Mouse (Mus musculus) megakaryocyte-erythroid progenitor cell, adult 5-6 weeks (primary cell): ENCODE data around the gene Atp6v0e. TPM values are rescaled to one million over a fixed set of nuclear protein-coding genes. Genes with fewer than 3 reads are reported as not detected.

Experiments used
- ATAC-seq: replicated peaks from 2 replicates; pipeline ENCODE4 v1.8.0; 2016; ENCODE audit warnings: mild to moderate bottlenecking, inconsistent platforms; ENCODE audit not compliant: severe bottlenecking, poor library complexity, low FRiP score, low TSS enrichment
- total RNA-seq, 2 experiments: library from RNA; stranded (forward) in 1 of 2; stranded (reverse) in 1 of 2; fragments of 200-1000, 215-1000 nt in 1 of 2; fragments of >200 nt in 1 of 2; fragmentation: Nextera tagmentation in 1 of 2; gene quantifications; 2 replicates each; pipeline ENCODE4 v1.2.3; 2014 to 2017

Gene Atp6v0e
- total RNA-seq, 2 experiments from 2014 or later, result 212 to 270 TPM

DNA sequence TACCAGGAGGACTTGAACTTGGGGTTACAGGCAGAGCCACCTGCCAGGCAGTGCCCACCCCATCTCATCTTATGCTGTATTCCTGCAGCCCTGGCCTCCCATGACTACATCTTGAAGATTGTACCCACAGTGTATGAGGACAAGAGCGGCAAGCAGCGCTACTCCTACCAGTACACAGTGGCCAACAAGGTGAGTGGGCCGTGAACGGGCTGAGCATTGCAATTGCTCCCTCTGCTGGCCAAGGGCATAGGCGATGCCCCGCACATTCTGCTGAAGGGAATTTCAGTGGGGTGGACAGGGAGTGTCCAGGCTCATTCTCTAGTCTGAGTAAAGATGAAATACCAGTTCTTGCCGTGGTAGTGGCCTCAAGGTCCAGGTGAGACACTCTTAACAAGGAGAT lies 24.4 kb upstream of the Atp6v0e start:
- peak; percentile 73 for ATAC-seq

DNA sequence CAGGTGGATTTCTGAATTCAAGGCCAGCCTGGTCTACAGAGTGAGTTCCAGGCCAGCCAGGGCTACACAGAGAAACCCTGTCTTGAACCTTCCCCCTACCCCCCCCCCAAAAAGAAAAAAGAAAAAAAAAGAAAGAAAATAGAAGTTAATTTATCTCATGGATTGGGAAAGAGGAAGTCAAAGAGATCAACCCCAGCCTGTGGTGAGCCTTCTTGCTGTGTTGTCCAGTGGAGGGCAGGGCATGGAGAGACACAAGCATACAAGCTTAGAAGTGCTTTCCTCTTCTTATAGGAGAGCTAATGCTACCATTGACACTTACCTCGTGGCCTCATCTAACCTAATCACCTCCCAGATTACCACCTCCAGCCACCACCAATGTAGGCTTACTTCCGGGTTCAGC lies 23.2 kb upstream of the Atp6v0e start:
- ATAC-seq, result no peak

- ATAC-seq, result no peak
These were observed 22.7 kb upstream of the Atp6v0e start for GRCm38 (mm10) chr17:26640286-26640740.

- ATAC-seq, result no peak
These were observed 19.6 kb upstream of the Atp6v0e start for GRCm38 (mm10) chr17:26643456-26643855.

GRCm38 (mm10) chr17:26643993-26644392 lies 19.0 kb upstream of the Atp6v0e start:
- ATAC-seq, result no peak

GRCm38 (mm10) chr17:26644509-26645410 lies 18.3 kb upstream of the Atp6v0e start:
- ATAC-seq, result no peak

DNA sequence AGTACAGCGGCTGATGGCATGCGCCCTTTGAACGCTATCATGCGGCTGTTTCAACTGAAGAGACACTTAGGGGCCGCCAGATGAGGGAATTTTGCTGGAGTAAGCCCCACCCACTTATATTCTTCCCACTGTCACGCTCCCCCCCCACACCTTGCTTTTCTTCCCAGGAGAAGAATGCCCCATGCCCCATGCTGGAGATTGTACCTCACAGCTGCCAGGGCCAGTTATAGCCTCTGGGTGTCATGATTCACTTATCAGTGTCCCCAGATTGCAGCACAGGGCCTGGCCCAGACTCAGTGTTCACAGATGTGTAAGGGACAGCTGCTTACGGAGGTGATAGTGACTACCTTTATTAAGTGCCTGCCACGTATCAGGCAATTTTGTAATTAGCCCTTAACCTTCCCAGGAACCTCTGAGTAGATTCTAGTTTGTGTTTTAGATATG lies 17.6 kb upstream of the Atp6v0e start:
- peak; percentile 48; the same call in 1 of the 2 replicates for ATAC-seq

- ATAC-seq, result no peak
These were observed 15.7 kb upstream of the Atp6v0e start for GRCm38 (mm10) chr17:26647283-26647682.

DNA sequence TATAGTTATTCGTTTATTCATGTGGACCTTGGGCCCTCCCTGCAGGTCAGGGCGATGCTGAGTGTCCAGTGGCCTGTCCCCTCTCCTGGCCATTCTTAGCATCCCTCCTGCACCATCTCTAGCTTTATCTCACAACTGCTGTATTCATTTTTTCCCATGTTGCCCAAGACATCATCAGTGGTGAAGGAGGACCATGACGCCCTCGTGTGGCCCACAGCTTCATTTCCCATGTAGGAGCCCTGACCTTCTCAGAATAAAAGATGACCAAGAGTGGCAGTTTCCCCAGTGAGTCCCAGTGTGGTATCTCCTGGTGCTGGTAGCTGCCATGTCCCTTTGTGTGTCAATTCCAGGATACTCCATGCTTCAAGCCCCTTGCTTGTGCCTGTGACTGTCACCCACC lies 13.5 kb upstream of the Atp6v0e start:
- no peak for ATAC-seq

DNA sequence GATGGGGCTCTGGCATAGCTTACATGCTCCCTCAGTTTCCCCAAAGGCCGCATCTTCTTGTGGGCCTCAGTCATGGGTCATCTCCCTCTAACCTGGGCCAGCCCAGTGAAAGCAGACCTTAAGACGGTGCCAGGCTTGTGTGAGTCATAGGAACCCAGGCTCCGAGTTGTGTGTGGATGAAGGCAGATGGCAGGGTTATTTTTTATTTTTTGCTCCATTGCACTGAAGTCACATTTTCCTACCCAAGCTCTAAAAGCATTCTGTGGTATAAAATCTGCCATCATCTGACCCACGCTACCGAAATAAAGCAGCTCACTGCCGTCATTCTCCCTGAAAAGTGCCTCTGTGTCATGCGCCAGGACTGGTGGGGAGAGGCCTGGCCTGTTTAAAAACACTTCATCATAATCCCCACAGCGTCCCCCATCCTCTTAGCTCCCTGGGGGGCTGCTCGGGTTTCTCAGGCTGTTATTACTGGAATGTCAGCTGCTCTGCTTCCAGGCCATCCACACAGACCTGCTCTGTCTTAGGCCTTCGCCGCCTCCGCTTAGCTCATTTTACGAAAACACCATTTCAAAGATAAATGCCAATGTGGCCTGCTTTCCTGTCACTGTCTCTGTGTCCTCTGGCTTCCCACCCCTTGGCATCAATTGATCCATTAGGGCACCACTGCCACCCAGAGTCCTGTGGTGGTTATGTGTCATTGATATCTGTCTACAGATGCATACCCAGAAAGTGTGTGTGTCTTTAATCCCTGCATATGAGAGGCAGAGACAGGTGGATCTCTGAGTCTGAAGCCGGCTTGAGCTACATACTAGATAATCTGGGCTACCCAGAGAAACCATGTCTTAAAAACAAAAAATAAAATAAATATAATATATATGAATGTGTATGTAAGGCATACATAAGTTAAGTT lies 12.3 kb upstream of the Atp6v0e start:
- no peak for ATAC-seq

DNA sequence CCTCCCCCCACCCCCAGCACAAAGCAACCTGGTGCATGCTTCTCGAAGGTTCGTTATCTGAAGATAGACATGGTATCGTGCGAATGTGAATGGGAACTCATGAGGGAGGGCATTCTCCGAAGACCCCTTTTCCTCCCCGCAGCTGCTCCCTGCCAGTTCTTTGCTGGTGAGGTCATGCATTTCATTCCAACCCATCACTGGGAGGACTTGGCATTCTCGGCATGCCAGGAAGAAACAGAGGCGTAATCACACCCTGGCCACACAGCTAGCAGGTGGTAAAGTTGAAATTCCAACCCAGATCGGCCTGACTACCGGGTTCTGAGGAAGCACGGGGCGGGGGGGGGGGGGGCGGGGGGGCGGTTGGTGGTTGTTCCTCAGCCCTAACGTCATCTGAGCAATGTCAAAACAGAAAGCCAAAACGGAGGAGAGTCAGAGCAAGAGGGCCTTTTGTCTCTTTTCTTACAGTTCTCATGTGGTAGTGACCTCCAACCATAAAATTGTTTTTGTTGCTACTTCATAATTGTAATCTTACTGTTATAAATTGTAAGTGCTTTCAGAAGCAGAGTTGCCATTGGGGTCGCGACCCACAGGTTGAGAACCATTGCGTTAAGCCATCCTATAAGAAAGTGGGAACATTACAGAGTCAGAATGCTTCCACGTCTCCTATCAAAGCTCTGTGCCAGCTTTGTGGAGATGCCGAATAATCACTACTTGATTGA lies 4.0 kb upstream of the Atp6v0e start:
- no peak for ATAC-seq

DNA sequence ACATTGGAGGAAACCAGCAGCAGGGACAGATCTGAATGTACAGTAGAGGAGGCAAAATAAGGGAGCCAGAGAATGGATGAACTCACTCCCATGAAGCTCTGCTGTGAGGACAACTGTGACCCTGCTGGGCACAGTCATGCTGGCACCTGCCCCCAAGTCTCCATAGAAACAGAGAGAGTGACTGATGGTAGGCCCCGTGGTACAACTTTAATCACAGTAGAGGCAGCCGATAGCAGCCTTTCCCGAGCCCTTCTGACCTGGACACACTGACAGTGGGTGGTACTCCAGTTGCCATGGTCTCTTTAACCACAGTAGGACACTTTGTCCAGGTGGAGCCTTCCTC lies 3.5 kb upstream of the Atp6v0e start:
- no peak for ATAC-seq

DNA sequence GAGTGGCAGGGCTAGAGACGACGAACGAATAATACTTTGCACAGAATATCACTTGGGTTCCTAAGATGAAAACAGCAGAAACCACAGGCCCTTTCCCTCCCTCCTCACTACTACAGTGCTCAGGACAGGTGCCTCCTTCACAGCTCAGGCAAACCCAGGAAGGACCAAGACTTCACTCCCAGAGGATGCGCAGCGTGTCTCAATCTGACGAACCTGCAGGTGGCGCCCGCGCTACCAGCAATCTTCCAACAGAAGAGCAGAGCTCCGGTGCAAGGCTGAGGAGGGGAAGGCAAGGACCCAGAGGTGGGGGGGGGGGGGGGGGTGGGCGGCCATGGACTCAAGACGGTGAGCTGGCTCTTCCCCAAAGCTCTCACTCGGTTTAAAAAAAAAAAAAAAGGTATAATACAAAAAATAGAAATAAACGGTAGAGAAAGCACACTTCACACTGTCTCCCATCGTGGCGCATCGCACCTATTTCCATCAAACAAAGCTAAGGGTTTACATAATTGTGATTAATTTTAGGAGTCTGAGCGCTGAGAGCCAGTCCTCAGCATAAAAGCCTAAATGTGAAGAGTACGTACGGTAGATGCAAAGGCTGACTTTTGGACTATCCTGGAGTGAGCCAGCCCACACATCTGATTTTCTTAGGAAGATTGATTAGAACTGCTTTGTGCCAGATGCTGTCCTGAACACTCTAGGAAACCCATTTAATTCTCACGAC lies 2.7 kb upstream of the Atp6v0e start:
- peak; percentile 66; the same call in 1 of the 2 replicates for ATAC-seq

GRCm38 (mm10) chr17:26662204-26662603 lies 827 bp upstream of the Atp6v0e start:
- ATAC-seq, result no peak

- no peak for ATAC-seq
These were observed 2.6 kb downstream of the Atp6v0e start for GRCm38 (mm10) chr17:26665600-26665999.

DNA sequence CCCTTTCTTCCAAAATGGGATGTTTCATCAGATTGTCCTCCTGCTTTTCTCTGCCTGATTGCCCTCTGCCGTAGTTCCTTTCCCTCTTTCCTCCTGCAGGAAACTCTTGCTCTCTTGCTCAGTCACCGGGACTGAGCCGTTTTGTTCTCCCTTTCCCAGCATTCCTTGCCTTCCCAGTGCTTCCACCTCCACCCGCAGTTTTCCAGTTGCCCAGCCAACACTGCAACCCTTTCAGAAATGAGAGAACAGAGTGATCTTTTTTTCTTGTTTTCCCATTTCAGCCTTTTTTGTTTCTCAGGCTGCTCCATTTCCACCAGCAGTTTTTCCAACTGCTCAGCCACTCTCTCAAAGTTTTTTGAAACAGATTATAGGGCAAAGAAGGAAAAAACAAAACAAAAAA lies 8.2 kb downstream of the Atp6v0e start:
- ATAC-seq, result no peak

- no peak for ATAC-seq
These were observed 12.8 kb downstream of the Atp6v0e start for GRCm38 (mm10) chr17:26675845-26676244.

GRCm38 (mm10) chr17:26676252-26676615 lies 13.2 kb downstream of the Atp6v0e start:
- peak; percentile 85 for ATAC-seq
